Mouse (Mus musculus) kidney, embryonic 16.5 days (tissue): ENCODE data around the gene Lipo3. TPM values are rescaled to one million over a fixed set of nuclear protein-coding genes. Genes with fewer than 3 reads are reported as not detected.

Experiments used
- microRNA-seq: library from miRNA; unstranded; fragments of <30 nt; microRNA quantifications from one replicate; pipeline ENCODE4, GENCODE M21; 2016
- polyA plus RNA-seq: library from polyadenylated mRNA; unstranded; fragments of >200 nt; fragmentation: Nextera tagmentation; extraction: Ambion mirVana; gene quantifications from 2 replicates; pipeline ENCODE4 v1.2.1, GENCODE M21; 2015

The Lipo3 gene
- polyA plus RNA-seq, 1 experiment from 2014 or later = 17.8 TPM

Small RNA genes lying within 50 kb of the gene (microRNA-seq; reads per million reads assigned to microRNA genes)
- not detected for gene Gm27440

Other genes starting within 250 kb of the Lipo3 start
- gene Lipo4, start 244.2 kb downstream of the Lipo3 start, polyA plus RNA-seq = not detected in 2 replicates
- gene Gm8978, start 136.7 kb downstream of the Lipo3 start, polyA plus RNA-seq = not detected in 2 replicates
- 0.12 and 0.24 TPM in 2 replicates for gene Lipo2, start 10.6 kb downstream of the Lipo3 start, polyA plus RNA-seq
- not detected in 2 replicates for gene Lipo1, start 25.5 kb upstream of the Lipo3 start, polyA plus RNA-seq
- gene Lipf, start 199.2 kb upstream of the Lipo3 start, polyA plus RNA-seq = not detected in 2 replicates
- gene Lipk, start 246.3 kb upstream of the Lipo3 start, polyA plus RNA-seq = not detected in 2 replicates